Mouse (Mus musculus) liver, postnatal 0 days (tissue): ENCODE data around the gene Klra7.
"Not testable (repeated sequence)": the region's sequence is repeated elsewhere in the genome, so short reads cannot be mapped to it uniquely, and the experiment has no call there.

Experiments
- CTCF ChIP-seq: sonication (generic); IDR thresholded peaks from 2 replicates; pipeline ENCODE4 v1.5.1; 2016; ENCODE audit warnings: antibody characterized with exemption, low read depth
- EP300 ChIP-seq: IDR thresholded peaks from 2 replicates; pipeline ENCODE4 v1.6.1; 2016; ENCODE audit warnings: antibody characterized with exemption, low read depth, mild to moderate bottlenecking

DNA sequence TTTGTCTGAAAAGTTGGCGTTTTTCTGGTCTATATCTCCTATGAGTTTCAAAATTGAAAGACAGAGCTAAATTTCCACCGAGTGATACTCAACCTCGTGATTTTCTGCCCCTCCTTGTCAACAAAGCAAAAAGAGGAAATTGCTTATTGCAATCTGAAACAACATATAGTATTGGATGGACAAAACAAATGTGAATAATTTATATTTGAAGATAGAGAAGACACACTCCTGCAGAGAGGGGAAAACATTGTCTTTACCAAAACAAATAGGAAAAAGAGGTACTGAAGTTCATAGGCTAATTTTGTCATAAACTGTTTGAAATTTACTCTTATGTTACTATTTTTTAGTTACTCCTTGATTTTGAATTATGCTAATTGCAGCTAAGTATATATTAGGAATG, 40.1 kb downstream of the Klra7 start, which contains the start of gene Klra9:
- TF ChIP-seq EP300, CTCF: not testable (repeated sequence)
